Mouse (Mus musculus): ENCODE measurements around the gene Jak2. TPM values are rescaled to one million over a fixed set of nuclear protein-coding genes. Genes with fewer than 3 reads are reported as not detected.

Gene Jak2
- polyA plus RNA-seq, 1 experiment from 2014 or later: 14.3 TPM

- H3K4me3 ChIP-seq (ENCODE audit: low read depth, low read length): no peak overlapping the region
- no peak overlapping the region for H3K4me2 ChIP-seq (ENCODE audit: low read depth)
- no peak overlapping the region for H3K27ac ChIP-seq (ENCODE audit: low read depth, low read length)
- H3K9ac ChIP-seq (ENCODE audit: low read length): no peak overlapping the region
- no peaks in the 10 kb centered on the region for H3K36me3 ChIP-seq (ENCODE audit: control insufficient read depth, insufficient read depth, low read length)
- ATAC-seq (ENCODE audit: insufficient read depth, low FRiP score, low TSS enrichment) (no peak), DNase-seq (ENCODE audit: low spot score) (no peak)
- WGBS: 35% methylated on average over 7 of the region's 7 CpGs
- no peaks in the 10 kb centered on the region for H3K4me1 ChIP-seq (ENCODE audit: control insufficient read depth, insufficient read depth, low read length)
- H3K27me3 ChIP-seq (ENCODE audit: control insufficient read depth, insufficient read depth, low read length): no peaks in the 10 kb centered on the region
- H3K9me3 ChIP-seq (ENCODE audit: control insufficient read depth, low read length): no peaks in the 10 kb centered on the region
Observed at GRCm38 (mm10) chr19:29285451-29285869, 33.8 kb downstream of the Jak2 start.

GRCm38 (mm10) chr19:29287863-29288262 is 36.2 kb downstream of the Jak2 start:
- no peak overlapping the region for H3K4me3 ChIP-seq (ENCODE audit: low read depth, low read length)
- ATAC-seq (ENCODE audit: insufficient read depth, low FRiP score, low TSS enrichment) (no peak), DNase-seq (ENCODE audit: low spot score) (no peak)
- no peak overlapping the region for H3K9ac ChIP-seq (ENCODE audit: low read length)
- 70% methylated on average over 8 of the region's 8 CpGs for WGBS
- H3K4me1 ChIP-seq (ENCODE audit: control insufficient read depth, insufficient read depth, low read length): no peaks in the 10 kb centered on the region
- H3K36me3 ChIP-seq (ENCODE audit: control insufficient read depth, insufficient read depth, low read length): 0 out of 2 replicates have a peak, but pooled peaks cover 3% of the 10 kb centered on the region
- no peaks in the 10 kb centered on the region for H3K9me3 ChIP-seq (ENCODE audit: control insufficient read depth, low read length)
- H3K4me2 ChIP-seq (ENCODE audit: low read depth): no peak overlapping the region
- H3K27ac ChIP-seq (ENCODE audit: low read depth, low read length): no peak overlapping the region
- no peaks in the 10 kb centered on the region for H3K27me3 ChIP-seq (ENCODE audit: control insufficient read depth, insufficient read depth, low read length)

GRCm38 (mm10) chr19:29291532-29291931 is 39.9 kb downstream of the Jak2 start:
- ATAC-seq (ENCODE audit: insufficient read depth, low FRiP score, low TSS enrichment) (no peak), DNase-seq (ENCODE audit: low spot score) (no peak)
- H3K9ac ChIP-seq (ENCODE audit: low read length): no peak overlapping the region
- no peak overlapping the region for H3K27ac ChIP-seq (ENCODE audit: low read depth, low read length)
- WGBS: 82% methylated on average over 14 of the region's 14 CpGs
- H3K4me2 ChIP-seq (ENCODE audit: low read depth): no peak overlapping the region
- 0 out of 2 replicates have a peak, but pooled peaks cover 3% of the 10 kb centered on the region for H3K36me3 ChIP-seq (ENCODE audit: control insufficient read depth, insufficient read depth, low read length)
- H3K4me1 ChIP-seq (ENCODE audit: control insufficient read depth, insufficient read depth, low read length): no peaks in the 10 kb centered on the region
- no peak overlapping the region for H3K4me3 ChIP-seq (ENCODE audit: low read depth, low read length)
- no peaks in the 10 kb centered on the region for H3K27me3 ChIP-seq (ENCODE audit: control insufficient read depth, insufficient read depth, low read length)
- H3K9me3 ChIP-seq (ENCODE audit: control insufficient read depth, low read length): no peaks in the 10 kb centered on the region

GRCm38 (mm10) chr19:29292546-29292945 is 40.9 kb downstream of the Jak2 start:
- Histone ChIP-seq H3K36me3 (ENCODE audit: control insufficient read depth, insufficient read depth, low read length) (0 out of 2 replicates have a peak, but pooled peaks cover 3% of the 10 kb centered on the region), H3K27me3 (ENCODE audit: control insufficient read depth, insufficient read depth, low read length) (no peaks in the 10 kb centered on the region), H3K4me2 (ENCODE audit: low read depth) (no peak overlapping the region), H3K4me1 (ENCODE audit: control insufficient read depth, insufficient read depth, low read length) (no peaks in the 10 kb centered on the region), H3K27ac (ENCODE audit: low read depth, low read length) (no peak overlapping the region), H3K9ac (ENCODE audit: low read length) (no peak overlapping the region), H3K9me3 (ENCODE audit: control insufficient read depth, low read length) (no peaks in the 10 kb centered on the region), H3K4me3 (ENCODE audit: low read depth, low read length) (no peak overlapping the region)
- 81% methylated on average over 4 of the region's 4 CpGs for WGBS
- DNase-seq (ENCODE audit: low spot score) (no peak), ATAC-seq (ENCODE audit: insufficient read depth, low FRiP score, low TSS enrichment) (no peak)

- WGBS: 73% methylated on average over 2 of the region's 2 CpGs
- H3K27me3 ChIP-seq (ENCODE audit: control insufficient read depth, insufficient read depth, low read length): no peaks in the 10 kb centered on the region
- DNase-seq (ENCODE audit: low spot score) (no peak), ATAC-seq (ENCODE audit: insufficient read depth, low FRiP score, low TSS enrichment) (no peak)
- no peak overlapping the region for H3K9ac ChIP-seq (ENCODE audit: low read length)
- no peak overlapping the region for H3K4me2 ChIP-seq (ENCODE audit: low read depth)
- H3K36me3 ChIP-seq (ENCODE audit: control insufficient read depth, insufficient read depth, low read length): 0 out of 2 replicates have a peak, but pooled peaks cover 3% of the 10 kb centered on the region
- no peak overlapping the region for H3K4me3 ChIP-seq (ENCODE audit: low read depth, low read length)
- H3K9me3 ChIP-seq (ENCODE audit: control insufficient read depth, low read length): no peaks in the 10 kb centered on the region
- no peak overlapping the region for H3K27ac ChIP-seq (ENCODE audit: low read depth, low read length)
- H3K4me1 ChIP-seq (ENCODE audit: control insufficient read depth, insufficient read depth, low read length): no peaks in the 10 kb centered on the region
Observed at GRCm38 (mm10) chr19:29294756-29295155, 43.1 kb downstream of the Jak2 start.

GRCm38 (mm10) chr19:29296166-29296565 is 44.5 kb downstream of the Jak2 start:
- Histone ChIP-seq H3K9me3 (ENCODE audit: control insufficient read depth, low read length) (no peaks in the 10 kb centered on the region), H3K27me3 (ENCODE audit: control insufficient read depth, insufficient read depth, low read length) (no peaks in the 10 kb centered on the region), H3K27ac (ENCODE audit: low read depth, low read length) (no peak overlapping the region), H3K9ac (ENCODE audit: low read length) (no peak overlapping the region), H3K4me1 (ENCODE audit: control insufficient read depth, insufficient read depth, low read length) (no peaks in the 10 kb centered on the region), H3K4me3 (ENCODE audit: low read depth, low read length) (no peak overlapping the region), H3K4me2 (ENCODE audit: low read depth) (no peak overlapping the region), H3K36me3 (ENCODE audit: control insufficient read depth, insufficient read depth, low read length) (0 out of 2 replicates have a peak, but pooled peaks cover 3% of the 10 kb centered on the region)
- no peak for DNase-seq (ENCODE audit: low spot score)
- no peak for ATAC-seq (ENCODE audit: insufficient read depth, low FRiP score, low TSS enrichment)

- Histone ChIP-seq H3K9ac (ENCODE audit: low read length) (no peak overlapping the region), H3K4me1 (ENCODE audit: control insufficient read depth, insufficient read depth, low read length) (no peaks in the 10 kb centered on the region), H3K9me3 (ENCODE audit: control insufficient read depth, low read length) (no peaks in the 10 kb centered on the region), H3K36me3 (ENCODE audit: control insufficient read depth, insufficient read depth, low read length) (no peaks in the 10 kb centered on the region), H3K4me2 (ENCODE audit: low read depth) (no peak overlapping the region), H3K27me3 (ENCODE audit: control insufficient read depth, insufficient read depth, low read length) (no peaks in the 10 kb centered on the region), H3K4me3 (ENCODE audit: low read depth, low read length) (no peak overlapping the region), H3K27ac (ENCODE audit: low read depth, low read length) (no peak overlapping the region)
- DNase-seq (ENCODE audit: low spot score): no peak
- WGBS: 98% methylated on average over 1 of the region's 1 CpGs
- no peak for ATAC-seq (ENCODE audit: insufficient read depth, low FRiP score, low TSS enrichment)
Observed at GRCm38 (mm10) chr19:29297366-29297765, 45.7 kb downstream of the Jak2 start.

GRCm38 (mm10) chr19:29300919-29301318 is 49.3 kb downstream of the Jak2 start:
- Histone ChIP-seq H3K36me3 (ENCODE audit: control insufficient read depth, insufficient read depth, low read length) (no peaks in the 10 kb centered on the region), H3K4me1 (ENCODE audit: control insufficient read depth, insufficient read depth, low read length) (no peaks in the 10 kb centered on the region), H3K9ac (ENCODE audit: low read length) (no peak overlapping the region), H3K27me3 (ENCODE audit: control insufficient read depth, insufficient read depth, low read length) (no peaks in the 10 kb centered on the region), H3K4me2 (ENCODE audit: low read depth) (no peak overlapping the region), H3K9me3 (ENCODE audit: control insufficient read depth, low read length) (no peaks in the 10 kb centered on the region), H3K4me3 (ENCODE audit: low read depth, low read length) (no peak overlapping the region), H3K27ac (ENCODE audit: low read depth, low read length) (no peak overlapping the region)
- DNase-seq (ENCODE audit: low spot score) (no peak), ATAC-seq (ENCODE audit: insufficient read depth, low FRiP score, low TSS enrichment) (no peak)
- WGBS: 91% methylated on average over 13 of the region's 13 CpGs

- ATAC-seq (ENCODE audit: insufficient read depth, low FRiP score, low TSS enrichment) (no peak), DNase-seq (ENCODE audit: low spot score) (no peak)
- no peaks in the 10 kb centered on the region for H3K9me3 ChIP-seq (ENCODE audit: control insufficient read depth, low read length)
- no peak overlapping the region for H3K9ac ChIP-seq (ENCODE audit: low read length)
- WGBS: 90% methylated on average over 2 of the region's 2 CpGs
- no peak overlapping the region for H3K27ac ChIP-seq (ENCODE audit: low read depth, low read length)
- no peaks in the 10 kb centered on the region for H3K36me3 ChIP-seq (ENCODE audit: control insufficient read depth, insufficient read depth, low read length)
- no peaks in the 10 kb centered on the region for H3K4me1 ChIP-seq (ENCODE audit: control insufficient read depth, insufficient read depth, low read length)
- H3K4me3 ChIP-seq (ENCODE audit: low read depth, low read length): no peak overlapping the region
- H3K27me3 ChIP-seq (ENCODE audit: control insufficient read depth, insufficient read depth, low read length): no peaks in the 10 kb centered on the region
- H3K4me2 ChIP-seq (ENCODE audit: low read depth): no peak overlapping the region
Observed at GRCm38 (mm10) chr19:29302119-29302518, 50.5 kb downstream of the Jak2 start.

Data from neural tube, embryonic 11.5 days (tissue).